In genomic region chr5:13517018-13517417, GRCm38 (mm10) we compare ENCODE assay signal across 21 mouse cellular contexts.
DNase-seq lines count a peak whose midpoint lies in the region; ATAC-seq lines count a peak whose summit lies in the region.
"Had no signal": no experiment of that assay in that cellular context is flagged by ENCODE, and none has a peak within 500 bp of the region (broad histone marks: within the 10 kb centered on the region; RNA-seq: fewer than 3 reads in every experiment).

No protein-coding gene starts in this region.

- no peaks in the 10 kb centered on the region for H3K4me1 ChIP-seq in embryonic facial prominence, embryonic 12.5 days
- no peaks in the 10 kb centered on the region for H3K4me1 ChIP-seq in embryonic facial prominence, embryonic 10.5 days
- no peaks in the 10 kb centered on the region for H3K4me1 ChIP-seq in midbrain, embryonic 11.5 days (ENCODE audit: control insufficient read depth, insufficient read depth, low read length)
- H3K4me1 ChIP-seq in midbrain, embryonic 10.5 days: no peaks in the 10 kb centered on the region

- no peaks in the 10 kb centered on the region for H3K27me3 ChIP-seq in embryonic facial prominence, embryonic 12.5 days
- no peaks in the 10 kb centered on the region for H3K27me3 ChIP-seq in embryonic facial prominence, embryonic 10.5 days (replicated peaks; ENCODE audit: low read depth, poor library complexity, severe bottlenecking)
- peaks cover 55% of the 10 kb centered on the region for H3K27me3 ChIP-seq in midbrain, embryonic 11.5 days (ENCODE audit: control insufficient read depth, insufficient read depth, low read length)
- H3K27me3 ChIP-seq in midbrain, embryonic 10.5 days (ENCODE audit: low read depth, poor library complexity, severe bottlenecking): peaks cover 100% of the 10 kb centered on the region
- H3K27me3 ChIP-seq: CH12.LX, Patski had no signal

- no peak overlapping the region for H3K4me2 ChIP-seq in embryonic facial prominence, embryonic 12.5 days (replicated peaks)
- H3K4me2 ChIP-seq in midbrain, embryonic 11.5 days: no peak overlapping the region

- H3K4me3 ChIP-seq in embryonic facial prominence, embryonic 12.5 days: no peak overlapping the region
- no peak overlapping the region for H3K4me3 ChIP-seq in embryonic facial prominence, embryonic 10.5 days
- H3K4me3 ChIP-seq in midbrain, embryonic 11.5 days (ENCODE audit: low read depth, low read length): no peak overlapping the region
- H3K4me3 ChIP-seq in midbrain, embryonic 10.5 days: no peak overlapping the region

- 88% methylated on average over 4 of the region's 4 CpGs for WGBS in embryonic facial prominence, embryonic 12.5 days
- 88% methylated on average over 4 of the region's 4 CpGs for WGBS in embryonic facial prominence, embryonic 10.5 days
- 92% methylated on average over 4 of the region's 4 CpGs for WGBS in midbrain, embryonic 11.5 days
- WGBS in midbrain, embryonic 10.5 days: 89% methylated on average over 4 of the region's 4 CpGs

- no peak for ATAC-seq in embryonic facial prominence, embryonic 12.5 days (ENCODE audit: insufficient number of reproducible peaks, insufficient read depth, low FRiP score, low TSS enrichment)
- ATAC-seq in midbrain, embryonic 11.5 days (ENCODE audit: low FRiP score): no peak
- ATAC-seq: activated CD4-positive, CD25-positive, alpha-beta regulatory T cell, adult 4 months; CD4-positive, CD25-positive, alpha-beta regulatory T cell, adult 4 months; Patski had no signal

- intact Hi-C loops in heart, postnatal 36 days (cut with DNase I): loop anchor here (5.0 kb wide), 1 partner anchor 45 kb away; no protein-coding TSS in a partner anchor

- no peak for DNase-seq in embryonic facial prominence, embryonic 10.5 days (ENCODE audit: low spot score)
- peak; percentile 55 for DNase-seq in heart, adult 11 months
- no peak for DNase-seq in heart, postnatal 36 days
- peak; percentile 73 for DNase-seq in midbrain, embryonic 11.5 days (ENCODE audit: low spot score, missing footprints)
- DNase-seq in midbrain, embryonic 10.5 days (ENCODE audit: low spot score): no peak
- DNase-seq: adrenal gland, adult 2 months; adrenal gland, adult 8-10 months; adrenal gland, postnatal 10 days; adrenal gland, postnatal 14 days; adrenal gland, postnatal 25 days; adrenal gland, postnatal 36 days; B cell, adult 2 months; cerebellum, adult 11 months; cerebellum, adult 11-12 months; cerebellum, adult 18-20 months had no signal

- H3K9me3 ChIP-seq in embryonic facial prominence, embryonic 12.5 days: no peaks in the 10 kb centered on the region
- no peaks in the 10 kb centered on the region for H3K9me3 ChIP-seq in embryonic facial prominence, embryonic 10.5 days
- no peaks in the 10 kb centered on the region for H3K9me3 ChIP-seq in midbrain, embryonic 11.5 days (ENCODE audit: control insufficient read depth, low read length)
- no peaks in the 10 kb centered on the region for H3K9me3 ChIP-seq in midbrain, embryonic 10.5 days (replicated peaks)
- H3K9me3 ChIP-seq: G1E had no signal

- H3K9ac ChIP-seq in embryonic facial prominence, embryonic 12.5 days: no peak overlapping the region
- H3K9ac ChIP-seq in midbrain, embryonic 11.5 days (ENCODE audit: low read length): no peak overlapping the region

- H3K27ac ChIP-seq in embryonic facial prominence, embryonic 12.5 days: peak overlapping the region; percentile 41; the same call in 1 of the 2 replicates
- no peak overlapping the region for H3K27ac ChIP-seq in embryonic facial prominence, embryonic 10.5 days (replicated peaks)
- H3K27ac ChIP-seq in midbrain, embryonic 11.5 days (ENCODE audit: low read depth, low read length): no peak overlapping the region
- H3K27ac ChIP-seq in midbrain, embryonic 10.5 days (replicated peaks): no peak overlapping the region

- no peaks in the 10 kb centered on the region for H3K36me3 ChIP-seq in embryonic facial prominence, embryonic 12.5 days
- H3K36me3 ChIP-seq in embryonic facial prominence, embryonic 10.5 days (replicated peaks): peaks cover 4% of the 10 kb centered on the region; the same call in 1 of the 2 replicates
- H3K36me3 ChIP-seq in midbrain, embryonic 11.5 days (ENCODE audit: control insufficient read depth, insufficient read depth, low read length): no peaks in the 10 kb centered on the region
- no peaks in the 10 kb centered on the region for H3K36me3 ChIP-seq in midbrain, embryonic 10.5 days
- H3K36me3 ChIP-seq: G1E had no signal

Comparison
In these comparisons a context has a peak if more than half of its experiments do, and no peak if none do; other contexts are left out.
1. DNase-seq: peak in heart, adult 11 months (single experiment) and midbrain, embryonic 11.5 days (single experiment); none in embryonic facial prominence, embryonic 10.5 days (single experiment), heart, postnatal 36 days (0 of 2) and midbrain, embryonic 10.5 days (single experiment).